Mouse (Mus musculus): ENCODE data around the gene Dmkn. TPM values are rescaled to one million over a fixed set of nuclear protein-coding genes. Genes with fewer than 3 reads are reported as not detected.
"Not testable (repeated sequence)": the region's sequence is repeated elsewhere in the genome, so short reads cannot be mapped to it uniquely, and the experiment has no call there.

The Dmkn gene
- polyA plus RNA-seq, 1 experiment from 2014 or later: 0.57 TPM

GRCm38 (mm10) chr7:30742570-30742969 is 21.0 kb upstream of the Dmkn start:
- H3K4me2 ChIP-seq (replicated peaks); H3K9ac ChIP-seq (replicated peaks); H3K27ac ChIP-seq; H3K4me3 ChIP-seq (replicated peaks); H3K27me3 ChIP-seq; H3K9me3 ChIP-seq; H3K4me1 ChIP-seq (replicated peaks): not testable (repeated sequence)
- 0 out of 2 replicates have a peak, but pooled peaks have one; percentile 6 for ATAC-seq
- 97% methylated on average over 2 of the region's 2 CpGs for WGBS
- peaks cover 27% of the 10 kb centered on the region for H3K36me3 ChIP-seq

- WGBS: 100% methylated on average over 1 of the region's 4 CpGs
- not testable (repeated sequence) for H3K4me2 ChIP-seq (replicated peaks); H3K9ac ChIP-seq (replicated peaks); H3K27ac ChIP-seq; H3K4me3 ChIP-seq (replicated peaks); H3K4me1 ChIP-seq (replicated peaks); H3K9me3 ChIP-seq; H3K27me3 ChIP-seq; ATAC-seq
- H3K36me3 ChIP-seq: peaks cover 21% of the 10 kb centered on the region
Observed at GRCm38 (mm10) chr7:30743617-30744016, 19.9 kb upstream of the Dmkn start, which contains the start of gene Gapdhs. Gene Gapdhs, minus strand, starts transcription at chr7:30743681.

GRCm38 (mm10) chr7:30744022-30744598 is 19.4 kb upstream of the Dmkn start:
- no peaks in the 10 kb centered on the region for H3K9me3 ChIP-seq
- no peak overlapping the region for H3K9ac ChIP-seq (replicated peaks)
- H3K27me3 ChIP-seq: no peaks in the 10 kb centered on the region
- no peak for ATAC-seq
- WGBS: 55% methylated on average over 4 of the region's 4 CpGs
- H3K27ac ChIP-seq: no peak overlapping the region
- no peak overlapping the region for H3K4me3 ChIP-seq (replicated peaks)
- peaks cover 21% of the 10 kb centered on the region for H3K36me3 ChIP-seq
- no peaks in the 10 kb centered on the region for H3K4me1 ChIP-seq (replicated peaks)
- H3K4me2 ChIP-seq (replicated peaks): no peak overlapping the region

GRCm38 (mm10) chr7:30747525-30748204 is 15.9 kb upstream of the Dmkn start:
- no peaks in the 10 kb centered on the region for H3K9me3 ChIP-seq
- ATAC-seq: no peak

GRCm38 (mm10) chr7:30749824-30750606 is 13.5 kb upstream of the Dmkn start:
- peaks cover 20% of the 10 kb centered on the region for H3K36me3 ChIP-seq
- H3K9me3 ChIP-seq: peaks cover 9% of the 10 kb centered on the region
- no peak overlapping the region for H3K9ac ChIP-seq (replicated peaks)
- ATAC-seq: no peak
- 90% methylated on average over 13 of the region's 13 CpGs for WGBS
- no peak overlapping the region for H3K27ac ChIP-seq
- H3K27me3 ChIP-seq: no peaks in the 10 kb centered on the region
- no peaks in the 10 kb centered on the region for H3K4me1 ChIP-seq (replicated peaks)
- no peak overlapping the region for H3K4me2 ChIP-seq (replicated peaks)
- H3K4me3 ChIP-seq (replicated peaks): no peak overlapping the region

More at GRCm38 (mm10) chr7:30747525-30748204, 15.9 kb upstream of the Dmkn start:
- WGBS: 87% methylated on average over 7 of the region's 7 CpGs
- Histone ChIP-seq H3K27ac (no peak overlapping the region), H3K4me3 (replicated peaks) (no peak overlapping the region), H3K4me1 (replicated peaks) (no peaks in the 10 kb centered on the region), H3K27me3 (no peaks in the 10 kb centered on the region), H3K9ac (replicated peaks) (no peak overlapping the region), H3K4me2 (replicated peaks) (no peak overlapping the region), H3K36me3 (peaks cover 8% of the 10 kb centered on the region)

- Histone ChIP-seq H3K4me3 (replicated peaks) (no peak within 1 kb of the TSS), H3K4me1 (replicated peaks) (no peaks in the 10 kb centered on the region), H3K27me3 (no peaks in the 10 kb centered on the region), H3K9ac (replicated peaks) (no peak within 1 kb of the TSS), H3K27ac (no peak within 1 kb of the TSS), H3K4me2 (replicated peaks) (no peak within 1 kb of the TSS), H3K9me3 (peaks cover 9% of the 10 kb centered on the region), H3K36me3 (peaks cover 31% of the 10 kb centered on the region)
- no peak for ATAC-seq
- 69% methylated on average over 5 of the region's 5 CpGs for WGBS
Observed at GRCm38 (mm10) chr7:30751086-30751669, 12.4 kb upstream of the Dmkn start, which contains the start of gene Sbsn. Gene Sbsn, plus strand, starts transcription at chr7:30751471.

GRCm38 (mm10) chr7:30757001-30757400 is 6.6 kb upstream of the Dmkn start:
- Histone ChIP-seq H3K27me3 (no peaks in the 10 kb centered on the region), H3K36me3 (peaks cover 32% of the 10 kb centered on the region)

GRCm38 (mm10) chr7:30758853-30759252 is 4.7 kb upstream of the Dmkn start:
- Histone ChIP-seq H3K36me3 (peaks cover 31% of the 10 kb centered on the region), H3K27me3 (0 out of 2 replicates have a peak, but pooled peaks cover 1% of the 10 kb centered on the region), H3K4me2 (replicated peaks) (no peak overlapping the region), H3K4me1 (replicated peaks) (no peaks in the 10 kb centered on the region), H3K27ac (no peak overlapping the region), H3K9ac (replicated peaks) (no peak overlapping the region), H3K9me3 (peaks cover 9% of the 10 kb centered on the region), H3K4me3 (replicated peaks) (no peak overlapping the region)
- no peak for ATAC-seq
- 40% methylated on average over 4 of the region's 4 CpGs for WGBS

More at GRCm38 (mm10) chr7:30757001-30757400, 6.6 kb upstream of the Dmkn start:
- H3K4me1 ChIP-seq (replicated peaks): no peaks in the 10 kb centered on the region
- no peak overlapping the region for H3K9ac ChIP-seq (replicated peaks)
- no peak overlapping the region for H3K4me2 ChIP-seq (replicated peaks)
- no peak for ATAC-seq
- H3K4me3 ChIP-seq (replicated peaks): no peak overlapping the region
- WGBS: 64% methylated on average over 3 of the region's 3 CpGs
- no peak overlapping the region for H3K27ac ChIP-seq
- H3K9me3 ChIP-seq: peaks cover 9% of the 10 kb centered on the region

GRCm38 (mm10) chr7:30761769-30762352 is 1.7 kb upstream of the Dmkn start:
- H3K4me2 ChIP-seq (replicated peaks): no peak overlapping the region
- H3K9ac ChIP-seq (replicated peaks): no peak overlapping the region
- H3K27me3 ChIP-seq: 0 out of 2 replicates have a peak, but pooled peaks cover 3% of the 10 kb centered on the region
- no peak for ATAC-seq
- no peaks in the 10 kb centered on the region for H3K9me3 ChIP-seq
- no peak overlapping the region for H3K4me3 ChIP-seq (replicated peaks)
- H3K4me1 ChIP-seq (replicated peaks): no peaks in the 10 kb centered on the region
- H3K27ac ChIP-seq: no peak overlapping the region
- H3K36me3 ChIP-seq: peaks cover under 1% of the 10 kb centered on the region
- 76% methylated on average over 4 of the region's 4 CpGs for WGBS

- 45% methylated on average over 11 of the region's 11 CpGs for WGBS
- Histone ChIP-seq H3K9me3 (no peaks in the 10 kb centered on the region), H3K9ac (replicated peaks) (no peak overlapping the region), H3K4me1 (replicated peaks) (0 out of 2 replicates have a peak, but pooled peaks cover 2% of the 10 kb centered on the region), H3K27me3 (0 out of 2 replicates have a peak, but pooled peaks cover 3% of the 10 kb centered on the region), H3K36me3 (no peaks in the 10 kb centered on the region), H3K4me2 (replicated peaks) (peak overlapping the region; percentile 25; the same call in 1 of the 2 replicates), H3K27ac (no peak overlapping the region), H3K4me3 (replicated peaks) (no peak overlapping the region)
- no peak for ATAC-seq
Observed at GRCm38 (mm10) chr7:30765173-30765572, 1.6 kb downstream of the Dmkn start.

- WGBS: 90% methylated on average over 4 of the region's 4 CpGs
- no peak overlapping the region for H3K9ac ChIP-seq (replicated peaks)
- H3K4me1 ChIP-seq (replicated peaks): 0 out of 2 replicates have a peak, but pooled peaks cover 2% of the 10 kb centered on the region
- H3K27me3 ChIP-seq: 0 out of 2 replicates have a peak, but pooled peaks cover 3% of the 10 kb centered on the region
- H3K9me3 ChIP-seq: no peaks in the 10 kb centered on the region
- no peak overlapping the region for H3K4me2 ChIP-seq (replicated peaks)
- no peak overlapping the region for H3K27ac ChIP-seq
- no peak overlapping the region for H3K4me3 ChIP-seq (replicated peaks)
- H3K36me3 ChIP-seq: no peaks in the 10 kb centered on the region
- ATAC-seq: no peak
Observed at GRCm38 (mm10) chr7:30766408-30766807, 2.9 kb downstream of the Dmkn start.

Data from midbrain, embryonic 13.5 days (tissue).